Mouse (Mus musculus) embryonic fibroblast, embryonic 13.5 days (primary cell): ENCODE measurements around the gene 1700001C19Rik.

Experiments
- CTCF ChIP-seq: IDR thresholded peaks from 2 replicates; pipeline ENCODE4 v1.5.1; 2011; ENCODE audit warnings: mild to moderate bottlenecking, control low read depth, low read length, moderate library complexity, borderline replicate concordance; ENCODE audit not compliant: insufficient read depth
- POLR2A ChIP-seq: IDR thresholded peaks from 2 replicates; pipeline ENCODE4 v1.6.1; 2011; ENCODE audit warnings: low read depth, mild to moderate bottlenecking, control low read depth, low read length, moderate library complexity

- TF ChIP-seq CTCF = no peak
- TF ChIP-seq POLR2A = no peak
These were observed 22.3 kb upstream of the 1700001C19Rik start for GRCm38 (mm10) chr17:47459341-47459919.
